Mouse (Mus musculus): ENCODE data around the gene Dcun1d1.

- TF ChIP-seq POLR2A (IDR thresholded peaks at IDR 0.05; ENCODE audit: extremely low read depth, insufficient read depth, low read length) (no peak), CTCF (IDR thresholded peaks at IDR 0.05; ENCODE audit: extremely low read depth, insufficient read depth, low read length) (no peak)
These were observed 13.8 kb downstream of the Dcun1d1 start for GRCm38 (mm10) chr3:35923495-35923894.
